Mouse (Mus musculus) stomach, embryonic 14.5 days (tissue): ENCODE results near the gene Ntng2. TPM values are rescaled to one million over a fixed set of nuclear protein-coding genes. Genes with fewer than 3 reads are reported as not detected.

ENCODE experiments used
- ATAC-seq: fragments of 200-750 bp; cut with Nextera tagmentation; 2 replicates; pipeline ENCODE4 v1.8.0; 2017; ENCODE audit warnings: low read depth, moderate TSS enrichment; ENCODE audit not compliant: insufficient number of reproducible peaks, insufficient read depth, low FRiP score
- H3K27ac ChIP-seq: fragments of 300-500 bp; sonication (generic); 2 replicates; pipeline ENCODE4 v1.5.1; 2014; ENCODE audit warnings: mild to moderate bottlenecking, low read length, moderate library complexity, mixed read lengths
- H3K27me3 ChIP-seq: fragments of 300-500 bp; sonication (generic); 2 replicates; pipeline ENCODE4 v1.6.1; 2014; ENCODE audit warnings: low read length, control low read depth, mixed read lengths; ENCODE audit not compliant: control insufficient read depth, insufficient read depth
- H3K36me3 ChIP-seq: fragments of 300-500 bp; sonication (generic); 2 replicates; pipeline ENCODE4 v1.6.1; 2014; ENCODE audit warnings: mild to moderate bottlenecking, control low read depth, low read length, moderate library complexity, mixed read lengths; ENCODE audit not compliant: control insufficient read depth, insufficient read depth
- H3K4me1 ChIP-seq: fragments of 300-500 bp; sonication (generic); 2 replicates; pipeline ENCODE4 v1.6.1; 2014; ENCODE audit warnings: low read length, control low read depth, mixed read lengths; ENCODE audit not compliant: control insufficient read depth, insufficient read depth
- H3K4me2 ChIP-seq: fragments of 300-500 bp; sonication (generic); replicated peaks from 2 replicates; pipeline ENCODE4 v1.6.1; 2014; ENCODE audit warnings: low read depth, low read length, control low read depth
- H3K4me3 ChIP-seq: fragments of 300-500 bp; sonication (generic); 2 replicates; pipeline ENCODE4 v1.5.1; 2014; ENCODE audit warnings: low read depth, low read length, control low read depth
- H3K9ac ChIP-seq: fragments of 300-500 bp; sonication (generic); replicated peaks from 2 replicates; pipeline ENCODE4 v1.6.1; 2014; ENCODE audit warnings: low read depth, mild to moderate bottlenecking, control low read depth, low read length, moderate library complexity, mixed read lengths
- H3K9me3 ChIP-seq: fragments of 300-500 bp; sonication (generic); 2 replicates; pipeline ENCODE4 v1.6.1; 2016; ENCODE audit warnings: low read depth, low read length, control low read depth; ENCODE audit not compliant: control insufficient read depth
- WGBS: fragments of 180-500 bp; shearing (Covaris S2); extraction: QIAGEN DNeasy Blood & Tissue Kit; methylation state at CpG from one replicate; pipeline ENCODE4 v1.1.7; 2014; 5-methylcytosine and 5-hydroxymethylcytosine counted together
- polyA plus RNA-seq: library from polyadenylated mRNA; unstranded; fragments of >200 nt; fragmentation: Nextera tagmentation; extraction: Ambion mirVana; gene quantifications from 2 replicates; pipeline ENCODE4 v1.2.1, GENCODE M21; 2014

Gene Ntng2
- polyA plus RNA-seq, 1 experiment from 2014 or later = 0.49 TPM

GRCm38 (mm10) chr2:29192629-29193278, 60.1 kb downstream of the Ntng2 start:
- H3K27ac ChIP-seq = no peak overlapping the region
- no peaks in the 10 kb centered on the region for H3K9me3 ChIP-seq
- peaks cover 7% of the 10 kb centered on the region; the same call in 1 of the 2 replicates for H3K27me3 ChIP-seq
- H3K4me2 ChIP-seq = no peak overlapping the region
- WGBS = 88% methylated on average over 8 of the region's 8 CpGs
- no peak overlapping the region for H3K4me3 ChIP-seq
- no peak overlapping the region for H3K9ac ChIP-seq
- ATAC-seq = no peak
- no peaks in the 10 kb centered on the region for H3K4me1 ChIP-seq
- H3K36me3 ChIP-seq = no peaks in the 10 kb centered on the region

DNA sequence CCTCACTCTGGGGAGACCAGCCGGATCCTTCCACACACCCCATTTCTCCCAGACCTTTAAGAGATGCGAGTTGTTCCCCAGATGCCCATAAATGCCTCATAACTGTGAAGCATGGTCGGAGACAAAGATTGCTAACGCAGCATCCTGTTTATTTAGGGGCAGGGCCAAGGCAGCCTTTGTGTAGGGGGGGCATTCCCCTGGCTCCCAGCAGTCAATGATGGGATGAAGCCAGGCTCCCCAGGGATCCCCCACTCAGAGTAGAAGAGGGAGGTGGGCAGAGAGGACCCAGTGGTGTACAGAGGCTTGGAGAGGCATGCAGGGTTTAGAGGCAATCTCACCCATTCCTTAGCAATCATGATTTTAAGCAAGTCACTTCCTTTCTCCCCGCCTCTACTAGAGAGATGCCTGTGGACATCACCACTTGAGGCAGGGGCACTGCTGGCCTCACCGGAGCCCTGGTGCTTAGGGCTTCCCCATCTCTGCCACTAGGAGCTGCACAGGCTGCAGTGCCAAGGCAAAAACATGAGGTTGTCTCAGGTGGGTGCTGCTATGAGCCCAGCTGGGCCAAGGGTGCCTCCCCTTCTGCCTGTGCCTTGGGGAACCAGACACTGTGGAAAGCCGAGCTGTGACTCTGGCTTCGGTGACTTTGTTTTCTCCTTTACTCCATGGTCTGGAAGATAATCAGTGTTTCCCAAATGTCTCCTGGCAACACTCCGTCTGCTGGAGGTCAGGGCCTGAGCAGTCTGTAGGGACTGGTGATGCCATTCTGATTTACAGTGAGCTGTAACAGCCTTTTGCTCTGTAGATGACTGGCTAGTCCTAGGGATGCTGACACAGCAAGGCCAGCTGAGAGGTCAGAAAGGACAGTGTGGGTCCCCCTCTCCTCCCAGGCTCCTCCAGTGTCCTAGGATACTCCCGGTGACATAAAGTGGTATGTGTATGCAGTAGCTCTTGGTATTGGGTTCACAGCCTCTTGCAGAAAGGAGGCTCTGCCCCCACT, 61.3 kb downstream of the Ntng2 start:
- Histone ChIP-seq H3K27me3 (peaks cover 7% of the 10 kb centered on the region; the same call in 1 of the 2 replicates), H3K4me1 (no peaks in the 10 kb centered on the region), H3K9me3 (no peaks in the 10 kb centered on the region), H3K9ac (no peak overlapping the region), H3K4me3 (no peak overlapping the region), H3K4me2 (no peak overlapping the region), H3K36me3 (no peaks in the 10 kb centered on the region), H3K27ac (no peak overlapping the region)
- no peak for ATAC-seq
- WGBS = 74% methylated on average over 10 of the region's 10 CpGs

DNA sequence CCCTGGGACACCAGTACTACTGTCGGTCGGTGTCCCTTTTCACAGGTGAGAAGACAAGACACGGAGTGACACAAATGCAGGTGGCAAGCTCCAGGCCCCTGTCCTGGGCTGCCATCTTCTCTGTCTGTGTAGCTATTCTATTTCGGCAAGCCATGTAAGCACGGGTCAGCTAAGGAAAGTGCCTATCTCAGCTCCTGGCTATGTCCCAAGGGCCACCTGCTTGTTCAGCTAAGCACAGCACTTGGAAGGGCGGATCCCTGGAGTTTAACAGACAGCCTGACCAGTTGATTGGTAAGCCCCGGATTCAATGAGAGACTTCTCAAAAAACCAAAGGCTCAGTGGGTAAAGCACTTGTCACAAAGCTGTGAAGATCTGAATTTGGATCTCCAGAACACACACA, 62.4 kb downstream of the Ntng2 start:
- no peaks in the 10 kb centered on the region for H3K27me3 ChIP-seq
- WGBS = 82% methylated on average over 7 of the region's 7 CpGs
- ATAC-seq = no peak
- H3K4me1 ChIP-seq = no peaks in the 10 kb centered on the region
- H3K9me3 ChIP-seq = no peaks in the 10 kb centered on the region
- no peak overlapping the region for H3K27ac ChIP-seq
- no peak overlapping the region for H3K4me3 ChIP-seq
- no peak overlapping the region for H3K9ac ChIP-seq
- no peaks in the 10 kb centered on the region for H3K36me3 ChIP-seq
- H3K4me2 ChIP-seq = no peak overlapping the region

- Histone ChIP-seq H3K9ac (no peak overlapping the region), H3K4me2 (no peak overlapping the region), H3K4me1 (no peaks in the 10 kb centered on the region), H3K9me3 (no peaks in the 10 kb centered on the region), H3K27ac (no peak overlapping the region), H3K4me3 (no peak overlapping the region), H3K36me3 (no peaks in the 10 kb centered on the region; the same call in 1 of the 2 replicates), H3K27me3 (no peaks in the 10 kb centered on the region)
- ATAC-seq = no peak
- 67% methylated on average over 6 of the region's 6 CpGs for WGBS
These were observed 66.6 kb downstream of the Ntng2 start for GRCm38 (mm10) chr2:29186209-29186608.

- H3K4me2 ChIP-seq = no peak overlapping the region
- no peaks in the 10 kb centered on the region for H3K9me3 ChIP-seq
- peaks cover 14% of the 10 kb centered on the region for H3K36me3 ChIP-seq
- H3K27me3 ChIP-seq = no peaks in the 10 kb centered on the region
- WGBS = 45% methylated on average over 6 of the region's 6 CpGs
- no peaks in the 10 kb centered on the region for H3K4me1 ChIP-seq
- H3K27ac ChIP-seq = no peak overlapping the region
- H3K9ac ChIP-seq = no peak overlapping the region
- ATAC-seq = no peak
- no peak overlapping the region for H3K4me3 ChIP-seq
These were observed 69.4 kb downstream of the Ntng2 start for GRCm38 (mm10) chr2:29183266-29183924.

DNA sequence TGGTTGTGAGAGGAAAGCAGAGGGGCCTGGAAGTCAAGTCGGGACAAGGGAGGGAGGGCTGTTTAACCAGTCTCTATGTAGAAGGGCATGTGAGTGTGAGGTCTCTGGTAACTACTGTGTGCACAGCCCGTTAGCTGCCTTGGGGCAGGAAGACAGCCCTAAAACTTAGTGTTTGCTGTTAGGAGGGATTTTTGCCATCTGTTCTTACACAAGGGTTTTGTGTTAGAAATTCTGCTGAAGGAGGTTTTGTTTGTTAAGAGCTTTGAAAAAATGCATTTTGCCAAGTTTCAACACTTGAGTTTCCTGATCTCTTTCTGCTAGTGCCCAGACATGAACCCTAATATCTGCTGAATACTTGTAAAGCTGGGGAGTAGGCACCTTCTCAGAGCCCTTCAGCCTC, 71.7 kb downstream of the Ntng2 start:
- peaks cover 30% of the 10 kb centered on the region for H3K36me3 ChIP-seq
- no peaks in the 10 kb centered on the region for H3K4me1 ChIP-seq
- H3K9ac ChIP-seq = no peak overlapping the region
- H3K4me2 ChIP-seq = no peak overlapping the region
- H3K27me3 ChIP-seq = no peaks in the 10 kb centered on the region
- no peak for ATAC-seq
- H3K27ac ChIP-seq = no peak overlapping the region
- no peak overlapping the region for H3K4me3 ChIP-seq
- 82% methylated on average over 2 of the region's 2 CpGs for WGBS
- no peaks in the 10 kb centered on the region for H3K9me3 ChIP-seq

GRCm38 (mm10) chr2:29179810-29180209, 73.0 kb downstream of the Ntng2 start:
- 87% methylated on average over 4 of the region's 4 CpGs for WGBS
- Histone ChIP-seq H3K36me3 (peaks cover 40% of the 10 kb centered on the region), H3K27ac (no peak overlapping the region), H3K4me2 (no peak overlapping the region), H3K9me3 (no peaks in the 10 kb centered on the region), H3K27me3 (no peaks in the 10 kb centered on the region), H3K4me3 (no peak overlapping the region), H3K9ac (no peak overlapping the region), H3K4me1 (no peaks in the 10 kb centered on the region)
- ATAC-seq = no peak

DNA sequence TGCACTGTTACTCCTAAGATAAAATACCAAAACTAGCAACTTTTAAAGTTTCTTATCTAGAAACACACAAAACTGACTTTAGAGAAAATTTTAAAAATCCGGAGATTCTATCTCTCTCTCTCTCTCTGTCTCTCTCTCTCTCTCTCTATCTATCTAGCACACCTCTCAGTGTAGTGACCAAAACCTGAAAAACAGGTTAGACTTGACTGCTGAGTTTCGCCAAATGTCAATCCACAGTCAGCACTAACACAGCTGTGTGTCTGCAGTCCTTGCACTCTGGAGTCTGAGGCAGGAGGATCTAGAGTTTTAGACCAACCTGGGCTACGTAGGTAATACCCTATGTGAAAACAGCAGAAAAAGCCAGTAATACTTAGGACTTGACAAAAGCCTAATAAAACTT, 77.9 kb downstream of the Ntng2 start:
- Histone ChIP-seq H3K4me3 (no peak overlapping the region), H3K9ac (no peak overlapping the region), H3K36me3 (peaks cover 62% of the 10 kb centered on the region), H3K27me3 (no peaks in the 10 kb centered on the region), H3K4me2 (no peak overlapping the region), H3K27ac (no peak overlapping the region), H3K9me3 (no peaks in the 10 kb centered on the region), H3K4me1 (no peaks in the 10 kb centered on the region)
- ATAC-seq = no peak
- WGBS = 72% methylated on average over 3 of the region's 3 CpGs
